Mouse (Mus musculus) monocyte, adult 5-6 weeks (primary cell): ENCODE results near the gene Fbxl17. TPM values are rescaled to one million over a fixed set of nuclear protein-coding genes. Genes with fewer than 3 reads are reported as not detected.

Source experiments
- ATAC-seq: fragments of 153-309, 156-312 bp; replicated peaks from 2 replicates; pipeline ENCODE4 v1.8.0; 2017; ENCODE audit warnings: mild to moderate bottlenecking; ENCODE audit not compliant: low TSS enrichment, insufficient number of reproducible peaks, severe bottlenecking, poor library complexity, low FRiP score
- total RNA-seq: library from RNA; stranded (forward); fragments of 200-1000, 200-491, 200-594 nt; gene quantifications from 3 replicates; pipeline ENCODE4 v1.2.3, GENCODE M21; 2017

Gene Fbxl17
- total RNA-seq, 1 experiment from 2014 or later = 21.5 TPM

DNA sequence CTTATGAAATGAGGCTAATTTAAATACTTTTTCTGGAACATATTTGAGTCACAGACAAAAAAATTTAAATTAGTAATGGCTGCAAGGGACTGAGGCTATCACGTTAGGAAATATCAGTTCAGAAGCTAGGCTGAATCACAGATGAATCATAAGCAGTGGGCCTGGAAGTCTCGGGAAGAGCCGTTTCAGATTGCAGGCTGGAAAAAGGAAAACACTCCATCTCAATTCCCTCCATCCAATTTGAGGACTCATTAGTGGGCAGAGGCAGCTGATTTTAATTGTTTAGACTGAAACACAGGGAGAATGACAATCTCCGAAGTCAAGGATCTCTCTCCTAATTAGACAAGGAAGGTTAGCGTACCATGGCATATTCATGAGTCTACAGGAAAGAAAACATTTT lies 337.9 kb downstream of the Fbxl17 start:
- ATAC-seq = no peak

DNA sequence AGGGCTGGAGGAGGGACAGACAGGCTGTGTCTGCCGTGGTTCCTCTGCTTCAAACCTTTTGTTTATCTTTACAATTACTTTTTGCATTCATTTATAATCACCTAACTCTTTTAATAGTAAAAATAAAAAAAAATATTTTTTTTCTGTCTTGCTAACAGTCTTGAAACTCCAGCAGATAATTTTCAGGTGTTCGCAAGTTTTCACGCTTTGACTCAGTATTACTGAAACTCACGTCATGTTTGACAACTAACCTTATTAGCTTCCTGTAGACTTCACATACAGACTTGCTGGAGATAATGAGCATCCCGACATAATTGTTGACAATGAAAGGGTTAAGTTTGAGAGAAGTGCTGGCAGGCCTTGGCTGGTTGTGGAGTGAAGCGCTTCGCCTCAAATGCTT lies 340.6 kb downstream of the Fbxl17 start:
- ATAC-seq = no peak

DNA sequence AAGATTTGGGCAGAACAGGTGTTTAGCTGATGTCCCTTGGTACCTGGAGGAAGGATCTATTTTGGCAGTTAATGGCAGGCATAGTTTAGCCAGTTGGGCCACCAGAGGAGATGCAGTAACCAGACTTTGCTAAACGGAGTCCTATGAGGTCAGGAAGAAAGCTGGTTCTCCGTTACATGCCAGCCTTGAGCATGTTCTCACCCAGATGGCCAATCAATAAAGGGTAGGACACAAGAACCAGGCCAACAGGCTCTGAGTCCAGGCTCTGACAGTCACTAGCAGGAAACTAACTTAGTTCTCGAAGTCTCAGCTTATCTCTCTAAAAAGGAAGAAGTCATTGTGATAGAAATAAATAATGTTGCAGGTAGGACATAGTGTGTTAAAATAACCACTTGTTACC lies 341.4 kb downstream of the Fbxl17 start:
- no peak for ATAC-seq

DNA sequence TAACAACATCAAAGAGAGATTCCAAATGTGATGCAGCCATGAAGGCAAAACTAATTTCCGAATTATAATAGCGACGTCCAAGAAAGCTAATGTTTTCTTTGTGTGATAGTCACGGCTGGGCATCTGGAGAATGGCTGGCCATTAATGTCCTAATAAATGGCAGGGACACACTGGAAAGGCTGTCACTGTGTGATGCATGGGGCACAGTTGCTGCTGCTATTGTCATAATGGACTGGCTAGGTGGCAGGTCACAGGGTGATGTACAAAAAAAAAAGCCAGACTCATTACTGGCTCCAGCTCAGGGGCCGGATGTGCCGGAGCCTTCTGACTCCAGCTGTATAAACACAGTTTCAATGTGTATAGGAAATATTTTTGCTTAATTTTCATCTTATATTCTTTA lies 341.9 kb downstream of the Fbxl17 start:
- no peak for ATAC-seq

DNA sequence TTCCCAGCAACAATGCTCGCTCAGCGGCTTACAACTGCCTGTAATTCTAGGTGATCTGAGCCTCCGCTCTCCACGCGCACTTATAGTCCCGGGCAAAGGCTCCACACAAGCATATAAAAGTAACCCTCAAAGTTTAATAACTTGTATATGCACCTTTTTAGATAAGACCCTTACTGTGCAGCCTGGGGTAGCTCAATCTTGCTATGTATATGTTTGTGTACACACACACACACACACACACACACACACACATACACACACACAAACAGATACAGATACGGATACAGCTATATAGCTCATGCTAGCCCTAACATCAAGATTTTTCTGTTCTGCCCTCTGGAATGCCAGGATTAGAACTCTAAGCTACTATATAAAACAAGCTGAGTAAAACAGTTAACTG lies 342.8 kb downstream of the Fbxl17 start:
- no peak for ATAC-seq

DNA sequence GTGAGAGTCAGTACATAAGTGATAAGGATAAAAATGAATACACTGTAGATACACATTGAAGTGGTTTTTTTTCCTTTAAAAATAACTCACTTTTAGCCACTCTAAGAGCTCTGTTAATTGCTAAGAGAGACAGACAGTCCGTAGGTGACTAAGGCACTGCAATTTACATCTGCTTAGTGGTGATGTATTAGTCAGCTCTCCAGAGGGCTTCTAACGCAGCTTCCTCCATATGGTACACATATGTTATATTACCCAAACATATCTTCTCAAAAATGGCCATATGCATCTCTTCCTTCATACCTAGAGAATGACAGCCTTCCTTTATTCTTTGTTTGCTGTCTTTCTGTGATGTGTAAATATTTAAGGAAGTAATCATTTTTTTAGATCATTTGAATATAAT lies 353.3 kb downstream of the Fbxl17 start:
- ATAC-seq = no peak

DNA sequence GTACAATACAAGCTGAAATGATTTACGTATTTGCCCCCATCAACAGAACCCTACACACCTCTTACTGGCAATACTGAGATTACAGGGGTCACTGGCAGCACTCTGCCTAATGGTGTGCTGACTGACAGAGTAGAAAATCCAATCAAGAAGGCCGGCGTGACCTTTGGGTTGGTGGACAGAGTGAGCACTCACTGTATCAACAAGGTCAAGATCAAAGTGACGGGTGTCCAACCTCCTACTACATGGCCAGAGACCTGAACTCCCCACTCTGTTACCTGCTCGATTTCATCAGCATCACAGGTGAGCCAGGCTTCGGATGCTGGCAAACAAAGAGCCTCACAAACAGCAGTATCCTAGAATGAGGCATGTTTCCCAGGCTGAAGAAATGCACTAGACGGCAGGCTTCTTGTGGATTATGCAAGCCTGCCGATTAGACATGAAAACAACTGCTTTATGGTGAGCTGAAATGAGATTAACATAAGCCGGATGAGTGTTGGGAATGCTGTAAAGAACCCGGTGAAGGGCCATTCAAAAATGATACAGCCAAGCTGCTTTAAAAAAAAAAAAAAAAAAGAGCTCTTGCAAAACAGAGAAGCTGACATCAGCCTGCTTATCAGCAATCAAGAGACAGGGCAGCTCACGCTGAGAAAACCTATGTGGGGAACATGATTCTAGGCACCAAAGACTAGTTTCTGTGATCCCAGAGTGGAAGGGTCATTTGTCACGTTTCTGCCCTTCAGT lies 353.9 kb downstream of the Fbxl17 start:
- ATAC-seq = no peak

DNA sequence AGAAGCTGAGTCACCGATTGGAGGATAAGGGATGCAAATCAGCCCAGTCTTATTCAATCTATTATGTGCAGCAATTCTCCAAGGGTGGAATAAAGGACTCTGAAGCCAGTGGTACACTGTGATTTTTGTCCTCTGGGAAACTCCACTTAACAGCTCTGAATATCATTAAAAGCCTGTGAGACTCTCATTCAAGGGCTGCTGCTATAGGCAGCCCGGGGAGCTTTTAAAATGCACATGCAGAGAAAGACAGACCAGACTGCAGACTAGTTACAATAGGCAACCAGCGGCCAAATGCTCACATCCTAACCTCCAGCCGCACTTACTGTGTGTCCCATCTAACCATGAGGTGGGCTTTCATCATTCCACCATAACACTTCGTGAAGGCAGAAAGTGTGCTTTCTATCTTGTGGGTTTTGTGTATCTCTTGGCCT lies 354.5 kb downstream of the Fbxl17 start:
- no peak for ATAC-seq

DNA sequence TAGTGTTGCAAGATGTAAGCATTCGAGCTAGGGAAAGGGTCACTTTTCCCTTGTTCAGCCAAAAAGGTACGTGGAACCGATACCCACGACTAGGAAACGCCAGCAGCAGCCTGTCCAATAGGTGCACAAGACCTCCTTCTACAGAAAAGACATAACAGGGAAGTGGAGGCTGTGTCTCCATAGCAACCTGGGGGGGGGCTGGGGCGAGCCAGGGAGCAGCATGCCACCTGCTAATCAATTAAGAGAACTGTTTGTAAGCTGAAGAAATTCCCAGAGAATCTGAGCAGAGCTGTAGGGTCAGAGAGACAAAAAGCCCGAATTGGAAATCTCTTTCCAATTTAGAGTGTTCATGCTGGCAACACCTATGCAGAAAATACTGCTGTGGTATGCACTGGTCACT lies 356.0 kb downstream of the Fbxl17 start:
- ATAC-seq = no peak

DNA sequence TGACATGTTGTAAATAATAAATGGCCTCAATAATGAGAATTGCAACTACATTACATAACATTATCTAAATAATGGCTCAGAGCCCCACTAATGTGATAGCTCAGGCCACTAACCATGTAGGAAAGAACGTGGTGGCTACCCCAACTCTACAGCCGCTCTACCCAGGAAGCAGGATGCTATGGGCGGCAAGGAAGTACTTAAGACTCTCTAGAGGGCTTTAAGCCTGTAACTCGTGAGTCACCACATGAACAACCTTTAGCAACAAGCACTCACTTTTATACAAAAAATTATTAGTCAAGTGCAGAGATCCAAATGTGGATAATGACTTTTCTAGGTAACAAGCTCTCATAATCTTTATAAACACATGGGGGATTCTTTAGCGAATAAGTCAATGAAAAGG lies 365.0 kb downstream of the Fbxl17 start:
- no peak for ATAC-seq

DNA sequence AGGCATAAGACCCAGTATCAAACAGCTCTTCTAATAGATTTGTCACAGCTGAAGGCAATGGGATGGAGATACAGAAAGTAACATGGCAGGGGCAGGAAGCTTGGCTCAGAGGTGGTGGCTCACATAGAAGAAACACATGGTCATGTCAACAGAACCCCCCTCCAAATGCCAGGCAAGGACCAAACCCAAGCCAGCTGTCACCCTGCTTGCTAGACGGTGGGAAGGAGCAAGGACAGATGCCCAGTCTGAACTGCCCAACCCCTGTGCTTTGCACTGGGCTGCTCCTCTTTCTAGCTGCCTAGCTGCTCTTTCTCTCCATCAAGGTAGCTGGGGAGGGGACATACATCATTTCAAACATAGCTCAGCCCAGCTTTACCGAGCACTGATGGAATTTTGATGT lies 377.4 kb downstream of the Fbxl17 start:
- ATAC-seq = no peak

DNA sequence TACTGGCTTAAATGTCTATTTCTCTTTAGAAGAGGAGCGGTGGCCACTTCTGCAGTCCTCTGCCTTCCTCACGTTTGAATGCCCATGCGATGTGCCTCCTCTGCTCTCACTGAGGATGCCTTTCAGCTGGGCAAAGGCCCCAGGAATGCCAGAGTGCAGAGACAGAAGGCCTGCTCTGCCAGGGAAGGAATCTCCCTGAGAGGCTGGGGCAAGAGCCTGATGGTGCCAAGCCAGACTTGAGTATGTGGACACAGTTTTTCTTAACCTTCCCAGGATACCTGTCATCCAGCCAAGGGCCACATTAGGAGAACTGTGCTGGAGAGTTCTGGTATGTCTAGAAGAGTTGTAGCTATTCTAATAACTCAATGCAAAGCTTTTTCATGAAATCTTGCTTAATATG lies 380.1 kb downstream of the Fbxl17 start:
- no peak for ATAC-seq

DNA sequence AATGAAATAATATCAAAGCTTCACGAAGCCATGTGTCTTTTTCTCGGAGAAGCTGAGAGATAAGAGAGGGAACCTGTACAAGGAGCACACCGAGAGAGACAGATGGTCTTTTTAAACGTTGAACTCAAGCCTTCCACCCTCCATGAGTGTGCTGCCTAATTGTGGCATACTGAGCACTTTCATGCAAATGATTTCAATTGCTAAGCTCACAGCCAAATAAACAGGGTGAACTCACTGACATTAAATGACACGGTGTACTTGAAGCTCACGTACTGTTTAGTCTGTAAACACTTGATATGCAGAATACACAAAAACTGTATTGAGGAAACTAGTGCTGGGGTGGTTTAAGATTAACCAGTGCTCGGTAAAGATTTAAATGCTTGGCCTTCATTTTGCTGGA lies 380.7 kb downstream of the Fbxl17 start:
- ATAC-seq = no peak

DNA sequence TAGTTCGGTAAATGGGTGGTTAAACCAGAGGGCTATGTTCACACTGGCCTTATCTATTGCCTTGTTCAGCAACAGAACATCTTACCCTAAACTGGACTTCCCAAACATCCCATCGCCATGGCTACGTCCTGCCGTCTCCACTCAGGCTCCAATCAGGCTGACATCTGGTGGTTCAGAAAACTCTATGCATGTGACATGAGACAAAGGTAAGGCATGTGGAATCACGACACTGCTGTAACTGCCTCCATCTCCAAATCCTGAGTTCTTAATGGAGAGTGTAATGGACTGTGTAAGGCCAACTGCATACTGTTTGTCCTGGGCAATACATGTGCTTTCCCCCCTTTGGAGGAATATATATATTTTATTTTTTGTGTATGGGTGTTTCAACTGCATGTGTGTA lies 382.7 kb downstream of the Fbxl17 start:
- no peak for ATAC-seq

DNA sequence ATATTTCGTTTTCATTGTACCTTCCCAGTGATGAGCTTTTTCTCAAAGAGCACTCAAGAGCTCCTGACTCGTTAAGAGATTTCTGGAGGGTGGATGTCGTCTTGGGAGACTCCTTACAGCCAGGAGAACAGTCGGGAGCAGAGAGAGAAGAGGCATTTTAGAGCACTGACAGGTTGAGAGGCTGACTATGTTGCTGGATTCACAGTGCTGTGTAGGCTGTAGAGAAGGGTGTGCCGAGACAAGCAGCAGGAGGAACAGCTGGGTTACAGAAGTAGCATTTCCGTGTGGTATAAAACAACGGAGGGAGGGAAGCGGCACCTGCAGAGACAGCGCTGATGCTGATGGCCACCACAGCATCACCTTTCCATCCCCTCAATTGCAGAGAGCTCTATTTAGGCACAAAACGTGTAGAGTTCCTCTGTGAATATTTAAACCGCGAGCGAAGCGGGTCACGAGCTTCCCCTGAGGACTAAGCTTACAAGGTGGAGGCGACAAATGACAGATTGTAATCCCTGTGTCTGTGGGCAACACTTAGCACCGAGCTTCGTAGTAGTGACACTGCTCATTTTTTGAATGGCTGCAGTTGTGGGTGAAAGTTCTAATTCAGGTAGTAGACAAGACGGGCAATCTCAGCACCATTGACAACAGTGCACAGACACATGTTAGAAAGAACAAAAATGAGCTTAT lies 385.3 kb downstream of the Fbxl17 start:
- no peak for ATAC-seq

DNA sequence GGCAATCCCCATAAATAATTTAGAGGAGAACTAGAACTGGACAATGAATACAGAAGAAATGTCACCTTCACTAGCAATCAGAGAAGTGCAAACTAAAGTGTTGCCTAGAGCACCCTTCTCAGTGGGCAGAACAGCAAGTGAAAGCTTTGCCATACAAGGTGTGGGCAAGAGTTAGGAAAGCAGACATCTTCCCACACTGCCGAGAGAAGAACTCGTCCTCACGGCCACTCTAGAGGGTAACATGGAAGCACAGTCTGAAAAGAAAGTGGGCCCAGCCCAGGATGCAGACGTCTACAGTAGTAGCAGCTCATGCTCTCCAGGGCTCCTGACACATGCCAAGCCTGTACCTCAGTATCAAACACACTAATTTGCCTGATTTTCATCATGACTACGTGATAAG lies 387.0 kb downstream of the Fbxl17 start:
- ATAC-seq = no peak

DNA sequence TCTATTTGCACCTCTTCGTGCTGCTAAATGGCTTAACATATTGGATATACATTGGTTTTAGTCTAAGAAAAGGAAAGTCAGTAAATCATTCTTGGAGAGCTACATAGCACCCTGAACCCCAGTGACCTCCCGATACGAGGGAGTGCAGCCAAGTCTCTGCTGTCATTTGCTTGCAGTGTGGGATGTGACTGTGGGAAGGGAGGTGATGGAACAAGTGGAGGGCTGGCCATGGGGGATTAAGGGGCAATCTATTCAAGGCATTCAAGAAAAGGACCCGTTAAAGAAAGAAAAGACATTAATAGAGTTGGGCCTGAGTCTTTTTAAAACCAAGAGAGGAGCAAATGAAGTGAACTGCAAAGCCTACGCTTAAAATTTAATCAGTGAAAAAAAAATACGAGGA lies 388.8 kb downstream of the Fbxl17 start:
- ATAC-seq = no peak

DNA sequence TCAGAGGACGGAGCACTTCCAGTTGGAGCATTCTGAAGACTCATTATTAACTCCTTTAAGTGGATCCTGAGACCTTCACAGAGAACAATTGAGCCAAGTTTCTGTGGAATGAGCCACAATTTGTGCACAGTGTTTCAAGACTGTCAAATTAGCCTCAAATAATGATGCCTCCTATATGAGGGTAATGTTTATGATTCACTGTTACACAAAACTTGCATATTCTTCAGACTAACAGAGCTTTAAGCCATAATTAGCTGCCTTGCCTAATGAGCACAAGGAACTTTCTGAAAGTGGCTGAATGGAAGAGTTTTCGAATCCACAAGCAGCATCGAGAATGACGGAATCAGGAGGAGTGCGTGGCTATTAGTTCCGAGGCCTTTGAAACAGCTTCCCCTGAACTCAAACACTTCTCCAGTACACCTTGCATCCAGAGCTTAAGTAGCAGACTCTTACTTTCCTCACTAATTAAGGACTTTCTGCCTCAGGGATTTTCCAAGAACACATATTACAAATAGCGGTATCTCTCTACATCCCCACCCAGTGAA lies 389.5 kb downstream of the Fbxl17 start:
- ATAC-seq = no peak

DNA sequence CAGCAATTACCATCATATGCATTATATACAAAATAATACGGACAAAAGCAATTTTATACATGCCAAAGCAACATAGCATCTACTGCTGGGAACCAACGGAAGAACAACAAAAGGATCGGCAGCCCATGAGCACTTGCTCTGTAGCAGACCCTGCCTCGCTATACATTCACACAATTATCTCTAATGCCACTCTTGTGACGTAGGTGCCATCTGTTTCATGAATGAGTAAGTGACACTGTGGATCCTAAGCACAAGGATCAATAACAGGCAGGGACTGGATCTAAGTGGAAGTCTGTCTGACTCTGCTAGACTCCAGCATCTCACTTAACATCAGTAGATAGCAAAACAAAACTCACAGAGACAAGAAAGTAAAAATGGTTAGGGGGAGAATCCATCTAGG lies 391.8 kb downstream of the Fbxl17 start:
- ATAC-seq = no peak

DNA sequence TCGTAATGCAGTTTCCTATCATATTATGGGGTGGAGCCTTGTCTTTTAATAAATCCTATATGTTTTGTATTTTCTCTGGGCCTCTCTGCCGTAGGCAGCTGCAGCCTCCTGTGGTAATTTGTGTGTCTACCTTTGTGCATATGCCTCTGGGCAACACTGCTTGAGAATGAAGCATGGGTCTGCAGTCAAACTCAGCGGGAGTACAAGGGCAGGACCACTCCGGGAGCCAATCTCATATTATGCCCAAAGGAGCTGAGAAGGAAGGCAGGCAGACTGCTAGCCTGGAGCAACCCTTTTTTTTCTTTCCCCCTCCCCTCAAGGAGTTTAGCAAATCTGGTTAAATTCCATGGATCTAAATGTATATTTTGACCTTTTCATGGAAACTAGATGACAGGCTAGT lies 392.3 kb downstream of the Fbxl17 start:
- no peak for ATAC-seq
